Mouse (Mus musculus) MEL (cell line): ENCODE data around the gene Hcfc1r1. TPM values are rescaled to one million over a fixed set of nuclear protein-coding genes. Genes with fewer than 3 reads are reported as not detected.

Experiments used
- DNase-seq: peaks from one replicate; pipeline ENCODE4 v3.0.0; 2011; ENCODE audit warnings: low read depth, low spot score
- H3K27ac ChIP-seq: 2 replicates; pipeline ENCODE4 v1.5.1; 2012; ENCODE audit warnings: low read depth, mild to moderate bottlenecking, control low read depth, low read length, moderate library complexity; ENCODE audit not compliant: control insufficient read depth
- H3K27me3 ChIP-seq, 2 experiments: fragments of 150-350 bp in 1 of 2; sonication (generic) in 1 of 2; 2 replicates each; pipeline ENCODE4 v1.6.1; 2012; ENCODE audit warnings: low read length in 2 of 2, mild to moderate bottlenecking in 2 of 2, improper control_type of control experiment in 1 of 2, moderate library complexity in 1 of 2; ENCODE audit not compliant: insufficient read depth in 2 of 2, control insufficient read depth in 1 of 2
- H3K36me3 ChIP-seq, 2 experiments: 2 replicates each; pipeline ENCODE4 v1.6.1; 2012 to 2014; ENCODE audit warnings: low read length in 2 of 2, improper control_type of control experiment in 1 of 2, inconsistent platforms in 1 of 2, mild to moderate bottlenecking in 1 of 2; ENCODE audit not compliant: insufficient read depth in 2 of 2, control insufficient read depth in 1 of 2
- H3K4me1 ChIP-seq, 2 experiments: fragments of 150-350 bp in 1 of 2; sonication (generic) in 1 of 2; 2 replicates each; pipeline ENCODE4 v1.6.1; 2012; ENCODE audit warnings: low read length in 2 of 2, improper control_type of control experiment in 1 of 2, mild to moderate bottlenecking in 1 of 2; ENCODE audit not compliant: insufficient read depth in 2 of 2, control insufficient read depth in 1 of 2
- H3K4me3 ChIP-seq, 2 experiments: fragments of 150-350 bp in 1 of 2; sonication (generic) in 1 of 2; 2 replicates each; pipeline ENCODE4 v1.5.1; 2012; ENCODE audit warnings: low read depth in 2 of 2, low read length in 2 of 2, mild to moderate bottlenecking in 2 of 2, moderate library complexity in 2 of 2, control low read depth in 1 of 2, improper control_type of control experiment in 1 of 2; ENCODE audit not compliant: control insufficient read depth in 1 of 2, insufficient read depth in 1 of 2
- H3K79me2 ChIP-seq: 2 replicates; pipeline ENCODE4 v1.6.1; 2012; ENCODE audit warnings: mild to moderate bottlenecking, low read length, moderate library complexity; ENCODE audit not compliant: control insufficient read depth, poor library complexity, insufficient read depth
- H3K9ac ChIP-seq: 2 replicates; pipeline ENCODE4 v1.6.1; 2012; ENCODE audit warnings: low read depth, mild to moderate bottlenecking, control low read depth, low read length, moderate library complexity; ENCODE audit not compliant: control insufficient read depth, poor library complexity, severe bottlenecking
- H3K9me3 ChIP-seq: fragments of 150-350 bp; sonication (generic); replicated peaks from 2 replicates; pipeline ENCODE4 v1.6.1; 2012; ENCODE audit warnings: mild to moderate bottlenecking, low read length, improper control_type of control experiment, moderate library complexity; ENCODE audit not compliant: insufficient read depth
- CHD1 ChIP-seq: IDR thresholded peaks from 2 replicates; pipeline ENCODE4 v1.6.1; 2012; ENCODE audit warnings: low read depth, mild to moderate bottlenecking, inconsistent platforms, low read length, improper control_type of control experiment
- CHD2 ChIP-seq: IDR thresholded peaks from 2 replicates; pipeline ENCODE4 v1.6.1; 2011; ENCODE audit warnings: low read length, improper control_type of control experiment
- CTCF ChIP-seq, 3 experiments: IDR thresholded peaks in 2 of 3; conservative IDR thresholded peaks in 1 of 3; 2 replicates each; pipeline ENCODE4 v1.5.1; 2011 to 2012; ENCODE audit warnings: low read length in 3 of 3, low read depth in 2 of 3, mild to moderate bottlenecking in 2 of 3, improper control_type of control experiment in 1 of 3, inconsistent platforms in 1 of 3, mixed read lengths in 1 of 3, moderate library complexity in 1 of 3; ENCODE audit not compliant: control insufficient read depth in 1 of 3, insufficient read depth in 1 of 3, poor library complexity in 1 of 3, severe bottlenecking in 1 of 3
- EP300 ChIP-seq, 2 experiments: IDR thresholded peaks; 2 replicates each; pipeline ENCODE4 v1.6.1; 2011; ENCODE audit warnings: improper control_type of control experiment in 2 of 2, low read length in 2 of 2, low read depth in 1 of 2, mild to moderate bottlenecking in 1 of 2
- ETS1 ChIP-seq: IDR thresholded peaks from 2 replicates; pipeline ENCODE4 v1.6.1; 2012; ENCODE audit warnings: low read depth, mild to moderate bottlenecking, inconsistent platforms, low read length, improper control_type of control experiment, moderate library complexity
- GABPA ChIP-seq: IDR thresholded peaks from 2 replicates; pipeline ENCODE4 v1.6.1; 2012; ENCODE audit warnings: low read depth, mild to moderate bottlenecking, inconsistent platforms, low read length, improper control_type of control experiment, moderate library complexity
- JUND ChIP-seq: IDR thresholded peaks from 2 replicates; pipeline ENCODE4 v1.6.1; 2011; ENCODE audit warnings: low read depth, mild to moderate bottlenecking, improper control_type of control experiment, low read length
- MAFK ChIP-seq: IDR thresholded peaks from 2 replicates; pipeline ENCODE4 v1.6.1; 2011; ENCODE audit warnings: low read depth, mild to moderate bottlenecking, low read length, improper control_type of control experiment, borderline replicate concordance
- MAX ChIP-seq: IDR thresholded peaks from 2 replicates; pipeline ENCODE4 v1.6.1; 2011; ENCODE audit warnings: low read length, improper control_type of control experiment
- NELFE ChIP-seq: IDR thresholded peaks from 2 replicates; pipeline ENCODE4 v1.6.1; 2011; ENCODE audit warnings: low read depth, low read length, improper control_type of control experiment
- NRF1 ChIP-seq: IDR thresholded peaks from 2 replicates; pipeline ENCODE4 v1.6.1; 2014; ENCODE audit warnings: low read depth, mild to moderate bottlenecking, inconsistent platforms, low read length, improper control_type of control experiment, moderate library complexity; ENCODE audit not compliant: poor library complexity, insufficient read depth, severe bottlenecking
- POLR2A ChIP-seq, 2 experiments: IDR thresholded peaks; 2 replicates each; pipeline ENCODE4 v1.6.1; 2011 to 2012; ENCODE audit warnings: low read length in 2 of 2, mild to moderate bottlenecking in 2 of 2, control low read depth in 1 of 2, improper control_type of control experiment in 1 of 2, low read depth in 1 of 2, moderate library complexity in 1 of 2; ENCODE audit not compliant: control insufficient read depth in 1 of 2, insufficient read depth in 1 of 2, poor library complexity in 1 of 2
- POLR2AphosphoS2 ChIP-seq: IDR thresholded peaks from 2 replicates; pipeline ENCODE4 v1.6.1; 2011; ENCODE audit warnings: low read length, improper control_type of control experiment
- RAD21 ChIP-seq: IDR thresholded peaks from 2 replicates; pipeline ENCODE4 v1.6.1; 2011; ENCODE audit warnings: mild to moderate bottlenecking, low read depth, low read length, improper control_type of control experiment
- RCOR1 ChIP-seq: IDR thresholded peaks from 2 replicates; pipeline ENCODE4 v1.6.1; 2012; ENCODE audit warnings: low read depth, mild to moderate bottlenecking, inconsistent platforms, low read length, improper control_type of control experiment
- SMC3 ChIP-seq: IDR thresholded peaks from 2 replicates; pipeline ENCODE4 v1.6.1; 2011; ENCODE audit warnings: low read depth, low read length, improper control_type of control experiment
- ZC3H11A ChIP-seq: IDR thresholded peaks from 2 replicates; pipeline ENCODE4 v1.6.1; 2012; ENCODE audit warnings: low read depth, mild to moderate bottlenecking, inconsistent platforms, low read length, improper control_type of control experiment
- ZMIZ1 ChIP-seq: IDR thresholded peaks from 2 replicates; pipeline ENCODE4 v1.6.1; 2012; ENCODE audit warnings: low read depth, mild to moderate bottlenecking, inconsistent platforms, low read length, improper control_type of control experiment, moderate library complexity
- ZNF384 ChIP-seq: IDR thresholded peaks from 2 replicates; pipeline ENCODE4 v1.6.1; 2012; ENCODE audit warnings: low read depth, mild to moderate bottlenecking, inconsistent platforms, low read length, improper control_type of control experiment
- polyA plus RNA-seq, 2 experiments: library from polyadenylated mRNA; stranded (reverse) in 1 of 2; unstranded in 1 of 2; fragments of >175 nt in 1 of 2; fragments of >200 nt in 1 of 2; gene quantifications; 2 replicates each; pipeline versions ENCODE4 v1.2.1 to v1.2.4; 2012; ENCODE audit warnings: low replicate concordance in 2 of 2, low read depth in 1 of 2; ENCODE audit not compliant: insufficient read length in 2 of 2, insufficient read depth in 1 of 2, missing spikeins in 1 of 2
- total RNA-seq: library from RNA; depleted of rRNA; stranded (reverse); fragments of 300-350 nt; gene quantifications from 2 replicates; pipeline ENCODE4 v1.2.3, GENCODE M21; 2012

Hcfc1r1 gene
- total and polyA plus RNA-seq, 3 experiments = 15.6 to 81.6 TPM; not detected in 1

GRCm38 (mm10) chr17:23673424-23674073, at the start of gene Hcfc1r1, which contains the start of gene Thoc6 (continued):
- TF ChIP-seq GABPA = no peak
- TF ChIP-seq POLR2A (IDR thresholded peaks at IDR 0.05; ENCODE audit: control insufficient read depth in 1 of 2, insufficient read depth in 1 of 2, low read depth in 1 of 2, low read length in 2 of 2, poor library complexity in 1 of 2) = peak in 1 of 2 experiments; percentile 92; a peak in 2 of 4 replicates
- no peak for TF ChIP-seq CTCF (IDR thresholded peaks at IDR 0.05 in 2 of 3, conservative IDR thresholded peaks at IDR 0.05 in 1 of 3; ENCODE audit: control insufficient read depth in 1 of 3, insufficient read depth in 1 of 3, low read depth in 2 of 3, low read length in 3 of 3, poor library complexity in 1 of 3, severe bottlenecking in 1 of 3)

- Histone ChIP-seq H3K9me3 (no peaks in the 10 kb centered on the region), H3K4me1 (no peaks in the 10 kb centered on the region), H3K79me2 (no peaks in the 10 kb centered on the region), H3K36me3 (no peaks in the 10 kb centered on the region), H3K27ac (no peak overlapping the region), H3K4me3 (no peak overlapping the region), H3K9ac (no peak overlapping the region), H3K27me3 (peaks cover 1 to 2% of the 10 kb centered on the region in 2 experiments; a peak in 3 of 4 replicates)
- no peak for DNase-seq
- no peak for TF ChIP-seq ETS1
- TF ChIP-seq GABPA = no peak
- no peak for TF ChIP-seq CHD2
- TF ChIP-seq POLR2AphosphoS2 = no peak
- TF ChIP-seq POLR2A (IDR thresholded peaks at IDR 0.05; ENCODE audit: control insufficient read depth in 1 of 2, insufficient read depth in 1 of 2, low read depth in 1 of 2, low read length in 2 of 2, poor library complexity in 1 of 2) = no peak
- TF ChIP-seq RAD21 = no peak
- no peak for TF ChIP-seq ZNF384
- TF ChIP-seq RCOR1 = no peak
- no peak for TF ChIP-seq NELFE
- TF ChIP-seq MAFK = no peak
- no peak for TF ChIP-seq CHD1
- no peak for TF ChIP-seq EP300 (IDR thresholded peaks at IDR 0.05; ENCODE audit: low read depth in 1 of 2, low read length in 2 of 2)
- TF ChIP-seq NRF1 = no peak
- no peak for TF ChIP-seq ZMIZ1
- no peak for TF ChIP-seq MAX
Observed at GRCm38 (mm10) chr17:23627813-23628212, 45.6 kb upstream of the Hcfc1r1 start.

DNA sequence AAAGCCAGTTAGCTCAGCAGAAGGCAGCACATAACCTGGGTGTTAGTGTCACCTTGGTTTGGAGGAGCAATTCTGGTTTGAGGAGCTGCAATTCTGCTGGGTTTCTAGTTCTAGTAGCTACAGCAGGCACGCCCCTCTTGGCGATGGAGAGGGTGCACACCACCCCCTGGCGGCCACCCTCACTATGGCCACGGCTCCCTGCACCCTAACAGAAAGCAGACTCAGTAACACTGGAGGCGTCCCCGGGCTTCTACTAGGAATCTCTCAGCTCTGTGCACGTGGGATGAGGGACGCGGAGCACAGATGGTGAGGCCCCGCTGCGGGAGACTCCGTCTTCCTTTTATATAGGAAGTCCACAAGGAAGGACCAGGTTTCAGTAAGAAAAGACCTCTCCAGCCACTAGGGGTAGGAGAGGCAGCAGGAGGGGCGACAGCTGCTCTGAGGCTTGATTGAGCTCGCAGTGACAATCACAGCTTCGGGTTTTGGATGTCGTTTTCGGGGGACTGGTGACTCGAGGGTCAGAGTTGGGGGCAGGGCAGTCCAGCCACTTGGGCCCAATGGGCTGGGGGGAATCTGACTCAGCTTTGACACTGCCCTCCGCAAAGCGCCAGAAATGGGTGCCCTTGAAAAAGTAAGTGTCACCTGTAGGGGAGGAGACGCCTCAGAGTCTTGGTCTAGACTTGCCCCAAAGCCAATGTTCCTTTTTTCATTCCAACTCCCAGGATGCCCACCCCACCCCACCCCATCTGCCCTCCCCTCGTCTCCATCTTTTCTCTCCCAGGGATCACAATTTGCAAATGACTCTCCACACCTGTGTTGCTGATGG, 43.0 kb upstream of the Hcfc1r1 start:
- Histone ChIP-seq H3K27me3 (peaks cover 0 to 7% of the 10 kb centered on the region in 2 experiments; a peak in 2 of 4 replicates), H3K9me3 (no peaks in the 10 kb centered on the region), H3K4me3 (no peak overlapping the region), H3K4me1 (no peaks in the 10 kb centered on the region), H3K9ac (no peak overlapping the region), H3K27ac (no peak overlapping the region)
- DNase-seq = peak; percentile 69
- TF ChIP-seq JUND (no peak), ZNF384 (no peak), RAD21 (peak; percentile 66), ZC3H11A (peak; percentile 53), CTCF (IDR thresholded peaks at IDR 0.05 in 2 of 3, conservative IDR thresholded peaks at IDR 0.05 in 1 of 3; ENCODE audit: control insufficient read depth in 1 of 3, insufficient read depth in 1 of 3, low read depth in 2 of 3, low read length in 3 of 3, poor library complexity in 1 of 3, severe bottlenecking in 1 of 3) (peak; percentile 62 to 91 (median 75)), SMC3 (peak; percentile 61)
- TF ChIP-seq, all 39 proteins: peak for 4
- Histone ChIP-seq H3K36me3 (no peaks in the 10 kb centered on the region), H3K79me2 (no peaks in the 10 kb centered on the region)
